Mouse (Mus musculus) lung, adult 2 months (tissue): ENCODE data around the gene Methig1.

Experiments
- CTCF ChIP-seq: fragments of 200-500 bp; IDR thresholded peaks from 2 replicates; pipeline ENCODE4 v1.5.1; 2011; ENCODE audit warnings: mild to moderate bottlenecking, low read length, control low read depth; ENCODE audit not compliant: insufficient read depth
- POLR2A ChIP-seq: fragments of 200-500 bp; IDR thresholded peaks from 2 replicates; pipeline ENCODE4 v1.6.1; 2011; ENCODE audit warnings: low read depth, mild to moderate bottlenecking, control low read depth, low read length, borderline replicate concordance; ENCODE audit errors: extremely low read depth

DNA sequence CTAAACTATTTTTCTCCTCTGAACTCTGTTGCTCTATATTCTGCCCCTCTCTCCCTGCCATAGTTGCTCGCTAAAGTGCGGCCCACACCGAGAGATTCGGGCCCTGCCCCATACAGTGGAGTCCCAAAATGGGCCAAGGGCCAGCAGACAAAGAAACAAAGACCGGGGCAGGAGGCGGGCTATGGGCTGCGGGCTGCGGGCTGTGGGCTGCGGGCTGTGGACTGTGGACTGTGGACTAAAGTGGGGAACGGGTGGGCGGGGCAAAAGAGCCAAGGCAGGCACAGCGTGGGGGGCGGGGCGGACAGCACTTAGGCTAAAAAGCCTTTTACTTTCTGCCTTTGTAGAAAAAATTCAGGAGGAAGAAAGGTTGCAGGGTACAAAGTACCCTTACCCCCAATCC is 6.2 kb upstream of the Methig1 start:
- TF ChIP-seq CTCF (no peak), POLR2A (no peak)
